Mouse (Mus musculus) myocyte (in vitro differentiated cells): ENCODE measurements around the gene Shisa9. TPM values are rescaled to one million over a fixed set of nuclear protein-coding genes. Genes with fewer than 3 reads are reported as not detected.

Experiments
- H3K27me3 ChIP-seq: one replicate; pipeline ENCODE4 v1.6.1; 2011; ENCODE audit not compliant: control insufficient read depth, insufficient read depth, insufficient read length
- H3K36me3 ChIP-seq: one replicate; pipeline ENCODE4 v1.6.1; 2011; ENCODE audit not compliant: control insufficient read depth, insufficient read depth
- H3K4me2 ChIP-seq: one replicate; pipeline ENCODE4 v1.6.1; 2011; ENCODE audit warnings: low read depth, control low read depth
- H3K4me3 ChIP-seq: one replicate; pipeline ENCODE4 v1.5.1; 2011; ENCODE audit warnings: mild to moderate bottlenecking, control low read depth, moderate library complexity
- H3K79me2 ChIP-seq: one replicate; pipeline ENCODE4 v1.6.1; 2011; ENCODE audit not compliant: control insufficient read depth, insufficient read depth
- H3ac ChIP-seq: one replicate; pipeline ENCODE4 v1.6.1; 2011; ENCODE audit not compliant: control insufficient read depth, insufficient read length
- CEBPB ChIP-seq: IDR thresholded peaks from 2 replicates; pipeline ENCODE4 v1.6.1; 2011; ENCODE audit warnings: mild to moderate bottlenecking, moderate library complexity; ENCODE audit not compliant: poor library complexity, insufficient read depth, severe bottlenecking
- E2F4 ChIP-seq: IDR thresholded peaks from one replicate; pipeline ENCODE4 v1.6.1; 2011; ENCODE audit warnings: mild to moderate bottlenecking, control low read depth, moderate library complexity; ENCODE audit not compliant: insufficient read depth
- MAX ChIP-seq: IDR thresholded peaks from one replicate; pipeline ENCODE4 v1.6.1; 2011; ENCODE audit warnings: low read depth, mild to moderate bottlenecking, control low read depth
- MYOD1 ChIP-seq, 3 experiments: IDR thresholded peaks; one replicate each; pipeline ENCODE4 v1.6.1; 2011; ENCODE audit warnings: control low read depth in 2 of 3, low read depth in 2 of 3, mild to moderate bottlenecking in 2 of 3, moderate library complexity in 1 of 3; ENCODE audit not compliant: insufficient read length in 2 of 3, control insufficient read depth in 1 of 3
- MYOG ChIP-seq, 3 experiments: IDR thresholded peaks; one replicate each; pipeline ENCODE4 v1.6.1; 2011; ENCODE audit warnings: control low read depth in 2 of 3, low read depth in 2 of 3, mild to moderate bottlenecking in 2 of 3; ENCODE audit not compliant: insufficient read length in 2 of 3, control insufficient read depth in 1 of 3, insufficient read depth in 1 of 3
- POLR2A ChIP-seq: IDR thresholded peaks from one replicate; pipeline ENCODE4 v1.6.1; 2011; ENCODE audit warnings: low read depth, mild to moderate bottlenecking, control low read depth, moderate library complexity; ENCODE audit not compliant: insufficient read length
- POLR2AphosphoS2 ChIP-seq: IDR thresholded peaks from one replicate; pipeline ENCODE4 v1.6.1; 2011; ENCODE audit warnings: low read depth, control low read depth; ENCODE audit not compliant: insufficient read length
- REST ChIP-seq: IDR thresholded peaks from one replicate; pipeline ENCODE4 v1.6.1; 2011; ENCODE audit warnings: mild to moderate bottlenecking, control low read depth, moderate library complexity; ENCODE audit not compliant: insufficient read depth, insufficient read length
- SRF ChIP-seq: IDR thresholded peaks from one replicate; pipeline ENCODE4 v1.6.1; 2011; ENCODE audit warnings: low read depth; ENCODE audit not compliant: control insufficient read depth, insufficient read length
- TCF12 ChIP-seq: IDR thresholded peaks from one replicate; pipeline ENCODE4 v1.6.1; 2011; ENCODE audit warnings: mild to moderate bottlenecking, control low read depth; ENCODE audit not compliant: poor library complexity, insufficient read depth, severe bottlenecking
- TCF3 ChIP-seq: IDR thresholded peaks from one replicate; pipeline ENCODE4 v1.6.1; 2011; ENCODE audit warnings: low read depth, control low read depth; ENCODE audit not compliant: insufficient read length
- USF1 ChIP-seq: IDR thresholded peaks from one replicate; pipeline ENCODE4 v1.6.1; 2011; ENCODE audit warnings: low read depth, mild to moderate bottlenecking, control low read depth, moderate library complexity
- polyA plus RNA-seq: library from polyadenylated mRNA; unstranded; fragments of >200 nt; fragmentation: generic; extraction: Trizol; gene quantifications from one replicate; pipeline ENCODE4 v1.2.1, GENCODE M21; 2012; ENCODE audit warnings: missing spikeins

The Shisa9 gene
- polyA plus RNA-seq, 1 experiment, result not detected

- H3K79me2 ChIP-seq, result no peaks in the 10 kb centered on the region
- no peaks in the 10 kb centered on the region for H3K27me3 ChIP-seq
- no peak overlapping the region for H3K4me3 ChIP-seq
- no peak overlapping the region for H3ac ChIP-seq
- no peaks in the 10 kb centered on the region for H3K36me3 ChIP-seq
- TF ChIP-seq CEBPB (no peak), MYOD1 (IDR thresholded peaks at IDR 0.05; ENCODE audit: control insufficient read depth in 1 of 3, insufficient read length in 2 of 3, low read depth in 2 of 3) (no peak), MAX (no peak), POLR2A (no peak), MYOG (IDR thresholded peaks at IDR 0.05; ENCODE audit: control insufficient read depth in 1 of 3, insufficient read depth in 1 of 3, insufficient read length in 2 of 3, low read depth in 2 of 3) (no peak), SRF (no peak), E2F4 (no peak), TCF12 (no peak), REST (no peak), TCF3 (no peak), USF1 (no peak), POLR2AphosphoS2 (no peak)
- no peak overlapping the region for H3K4me2 ChIP-seq
Observed at GRCm38 (mm10) chr16:12196841-12197240, 212.9 kb downstream of the Shisa9 start.

- H3ac ChIP-seq, result no peak overlapping the region
- no peaks in the 10 kb centered on the region for H3K27me3 ChIP-seq
- H3K36me3 ChIP-seq, result no peaks in the 10 kb centered on the region
- H3K4me3 ChIP-seq, result no peak overlapping the region
- H3K79me2 ChIP-seq, result no peaks in the 10 kb centered on the region
- TF ChIP-seq MYOD1 (IDR thresholded peaks at IDR 0.05; ENCODE audit: control insufficient read depth in 1 of 3, insufficient read length in 2 of 3, low read depth in 2 of 3) (no peak), REST (no peak), MYOG (IDR thresholded peaks at IDR 0.05; ENCODE audit: control insufficient read depth in 1 of 3, insufficient read depth in 1 of 3, insufficient read length in 2 of 3, low read depth in 2 of 3) (no peak), E2F4 (no peak), MAX (no peak), USF1 (no peak), POLR2A (no peak), POLR2AphosphoS2 (no peak), CEBPB (no peak), TCF3 (no peak), TCF12 (no peak), SRF (no peak)
- no peak overlapping the region for H3K4me2 ChIP-seq
Observed at GRCm38 (mm10) chr16:12197611-12198010, 213.7 kb downstream of the Shisa9 start.

GRCm38 (mm10) chr16:12201216-12201615 is 217.3 kb downstream of the Shisa9 start:
- no peaks in the 10 kb centered on the region for H3K27me3 ChIP-seq
- H3K36me3 ChIP-seq, result no peaks in the 10 kb centered on the region
- no peaks in the 10 kb centered on the region for H3K79me2 ChIP-seq
- no peak overlapping the region for H3K4me3 ChIP-seq
- H3ac ChIP-seq, result no peak overlapping the region
- TF ChIP-seq MYOG (IDR thresholded peaks at IDR 0.05; ENCODE audit: control insufficient read depth in 1 of 3, insufficient read depth in 1 of 3, insufficient read length in 2 of 3, low read depth in 2 of 3), result no peak
- H3K4me2 ChIP-seq, result no peak overlapping the region

- TF ChIP-seq E2F4, result no peak
- TF ChIP-seq MYOG (IDR thresholded peaks at IDR 0.05; ENCODE audit: control insufficient read depth in 1 of 3, insufficient read depth in 1 of 3, insufficient read length in 2 of 3, low read depth in 2 of 3), result no peak
- TF ChIP-seq TCF3, result no peak
- TF ChIP-seq MAX, result no peak
- Histone ChIP-seq H3K79me2 (no peaks in the 10 kb centered on the region), H3ac (no peak overlapping the region), H3K36me3 (no peaks in the 10 kb centered on the region), H3K4me3 (no peak overlapping the region), H3K27me3 (no peaks in the 10 kb centered on the region), H3K4me2 (no peak overlapping the region)
Observed at GRCm38 (mm10) chr16:12202151-12202550, 218.2 kb downstream of the Shisa9 start.

- H3K79me2 ChIP-seq, result no peaks in the 10 kb centered on the region
- TF ChIP-seq MYOG (IDR thresholded peaks at IDR 0.05; ENCODE audit: control insufficient read depth in 1 of 3, insufficient read depth in 1 of 3, insufficient read length in 2 of 3, low read depth in 2 of 3), result no peak
- H3K4me3 ChIP-seq, result no peak overlapping the region
- H3K36me3 ChIP-seq, result no peaks in the 10 kb centered on the region
- no peak overlapping the region for H3K4me2 ChIP-seq
- no peak overlapping the region for H3ac ChIP-seq
- no peaks in the 10 kb centered on the region for H3K27me3 ChIP-seq
Observed at GRCm38 (mm10) chr16:12203055-12203454, 219.1 kb downstream of the Shisa9 start.

GRCm38 (mm10) chr16:12204423-12204822 is 220.5 kb downstream of the Shisa9 start:
- Histone ChIP-seq H3ac (no peak overlapping the region), H3K79me2 (no peaks in the 10 kb centered on the region), H3K4me3 (no peak overlapping the region), H3K27me3 (no peaks in the 10 kb centered on the region), H3K36me3 (no peaks in the 10 kb centered on the region), H3K4me2 (no peak overlapping the region)
- TF ChIP-seq TCF12 (no peak), MYOD1 (IDR thresholded peaks at IDR 0.05; ENCODE audit: control insufficient read depth in 1 of 3, insufficient read length in 2 of 3, low read depth in 2 of 3) (no peak), CEBPB (no peak), MAX (no peak), TCF3 (no peak), POLR2AphosphoS2 (no peak), SRF (no peak), USF1 (no peak), MYOG (IDR thresholded peaks at IDR 0.05; ENCODE audit: control insufficient read depth in 1 of 3, insufficient read depth in 1 of 3, insufficient read length in 2 of 3, low read depth in 2 of 3) (no peak), REST (no peak), E2F4 (no peak), POLR2A (no peak)
